Mouse (Mus musculus): ENCODE data around the gene AC134908.4.

DNA sequence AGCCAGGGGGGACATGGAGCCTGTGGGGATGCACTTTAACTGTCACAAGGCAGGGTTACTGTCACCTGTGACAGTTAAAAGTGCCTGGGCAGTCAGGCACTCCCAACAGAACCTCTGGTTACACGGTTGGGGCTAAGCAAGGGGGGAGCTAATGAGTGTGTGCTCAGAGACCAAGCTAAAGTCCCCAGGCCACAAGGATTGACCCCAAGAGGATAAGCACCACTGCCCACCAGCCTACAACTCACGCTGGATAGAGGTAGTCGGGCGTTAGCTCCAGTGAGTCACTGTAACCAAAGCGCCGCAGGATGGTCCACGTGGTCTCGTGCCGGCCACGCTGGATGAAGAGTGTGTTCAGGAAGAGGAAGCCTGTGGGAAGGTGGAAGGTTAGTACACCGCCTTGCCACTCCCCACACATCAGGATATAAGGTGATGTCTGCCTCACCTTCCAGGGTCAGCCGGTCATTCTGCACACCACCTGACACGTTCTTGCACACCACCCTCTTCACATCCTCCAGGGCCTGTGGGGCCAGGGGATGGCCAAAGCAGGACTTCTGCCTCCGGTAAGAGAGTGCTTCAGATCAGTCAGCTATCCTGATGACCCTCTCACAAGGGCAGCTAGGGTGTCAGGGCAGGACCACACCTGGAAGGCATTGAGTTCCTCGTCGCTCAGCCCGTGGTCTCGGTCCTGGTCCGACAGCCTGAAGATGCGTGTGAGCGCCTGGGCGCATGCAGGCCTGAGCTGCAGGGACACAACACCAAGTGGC, 45.8 kb upstream of the AC134908.4 start, which contains the start of gene Gm20683:
- TF ChIP-seq POLR2A (IDR thresholded peaks at IDR 0.05; ENCODE audit: extremely low read depth, insufficient read depth, low read length), result no peak
- no peak for TF ChIP-seq CTCF (IDR thresholded peaks at IDR 0.05; ENCODE audit: low read depth, low read length)

All from liver, adult 2 months (tissue).